Mouse (Mus musculus): ENCODE data around the gene Fggy. TPM values are rescaled to one million over a fixed set of nuclear protein-coding genes. Genes with fewer than 3 reads are reported as not detected.
A peak's percentile ranks its signal among the peaks of the same experiment; 100 is the strongest.

Fggy gene
- total RNA-seq, 1 experiment from 2014 or later = not detected

DNA sequence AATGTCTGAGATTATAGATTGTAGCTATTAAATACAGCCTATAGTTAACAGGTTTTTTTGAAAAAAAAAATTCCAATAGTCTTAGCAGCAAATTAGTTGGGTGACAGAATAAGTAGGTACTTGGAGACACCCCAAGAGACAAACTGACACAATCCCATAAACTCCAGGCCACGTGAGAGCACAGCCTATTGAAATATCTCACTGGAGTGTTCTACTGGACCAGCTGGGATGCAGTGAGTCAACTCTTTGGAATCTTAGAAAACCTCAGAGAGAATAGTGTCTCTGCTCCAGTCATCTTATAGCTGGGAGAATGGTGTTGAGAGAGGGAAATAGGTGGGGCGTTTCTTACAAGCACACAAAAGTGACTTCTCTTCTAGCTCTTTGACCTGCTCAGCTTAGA, 238.0 kb downstream of the Fggy start:
- no peak for ATAC-seq (replicated peaks; ENCODE audit: insufficient number of reproducible peaks, low FRiP score, low TSS enrichment, poor library complexity, severe bottlenecking)

- no peak for ATAC-seq (replicated peaks; ENCODE audit: insufficient number of reproducible peaks, low FRiP score, low TSS enrichment, poor library complexity, severe bottlenecking)
These were observed 262.3 kb downstream of the Fggy start for GRCm38 (mm10) chr4:95819650-95820049.

DNA sequence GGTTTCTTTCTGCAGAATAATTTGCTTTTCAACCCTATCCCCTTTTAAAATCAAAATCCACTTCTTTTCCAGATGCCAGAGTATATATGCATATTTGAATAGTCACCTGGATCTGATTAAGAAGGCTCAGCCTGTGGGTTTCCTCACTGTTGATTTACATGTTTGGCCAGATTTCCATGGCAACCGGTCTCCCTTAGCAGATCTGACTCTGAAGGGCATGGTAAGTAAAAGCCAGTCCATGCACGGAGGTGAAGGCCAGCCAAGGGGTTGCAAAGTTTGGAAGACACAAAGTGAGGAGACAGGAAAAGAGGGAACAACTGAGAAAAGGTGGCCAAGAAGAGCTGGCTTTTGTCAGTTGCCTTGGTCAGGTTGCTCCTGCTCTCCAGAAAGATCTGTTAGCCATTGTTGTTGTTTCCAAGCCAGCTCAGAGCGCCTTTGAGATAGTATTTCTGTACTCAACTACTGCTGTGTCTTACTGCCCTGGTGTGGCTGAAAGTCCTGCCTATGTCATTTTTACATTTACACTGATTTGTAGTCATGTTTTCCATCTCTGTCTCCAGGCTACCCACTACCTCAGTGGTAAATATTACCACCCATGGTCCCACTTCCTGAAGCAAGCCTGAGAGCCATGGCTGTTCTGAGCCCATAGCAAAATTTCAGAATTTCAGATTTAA, 264.7 kb downstream of the Fggy start:
- no peak for ATAC-seq (replicated peaks; ENCODE audit: insufficient number of reproducible peaks, low FRiP score, low TSS enrichment, poor library complexity, severe bottlenecking)

DNA sequence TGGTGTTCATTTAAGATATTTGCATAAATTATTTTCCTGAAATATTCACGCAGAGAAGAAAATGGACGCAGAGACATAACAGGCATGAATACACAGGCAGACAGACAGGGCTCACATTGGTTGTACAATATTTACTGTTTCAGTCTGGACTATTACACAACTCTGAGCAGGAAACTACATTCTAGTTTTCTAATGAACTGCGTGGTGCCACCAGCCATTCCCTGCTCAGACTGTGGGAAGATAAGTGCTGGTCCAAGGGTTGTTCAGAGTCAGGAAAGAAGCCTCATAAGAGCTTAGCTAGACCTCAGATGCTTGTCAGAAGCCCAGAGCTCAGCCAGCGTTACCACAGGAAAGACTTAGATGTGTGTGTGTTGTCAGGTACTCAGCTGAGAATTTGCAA, 270.9 kb downstream of the Fggy start:
- no peak for ATAC-seq (replicated peaks; ENCODE audit: insufficient number of reproducible peaks, low FRiP score, low TSS enrichment, poor library complexity, severe bottlenecking)

DNA sequence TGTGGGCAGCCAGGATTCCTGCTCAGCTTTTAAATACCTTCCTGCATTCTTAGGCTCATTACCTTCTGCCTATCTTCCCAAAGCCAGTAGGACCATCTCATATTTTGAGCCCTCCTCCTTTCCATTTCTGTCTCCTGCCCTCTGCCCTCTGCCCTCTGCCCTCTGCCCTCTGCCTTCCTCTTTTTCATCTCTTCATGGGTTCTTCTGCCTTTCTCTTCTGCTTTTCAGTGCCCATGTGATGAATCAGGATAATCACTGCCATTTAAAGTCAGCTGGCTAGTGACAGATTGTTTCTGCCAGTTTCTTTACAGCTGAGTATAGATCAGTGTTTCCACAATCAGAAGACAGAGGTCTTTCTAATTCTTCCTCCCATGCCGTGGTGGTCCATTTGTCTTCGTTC, 273.0 kb downstream of the Fggy start:
- no peak for ATAC-seq (replicated peaks; ENCODE audit: insufficient number of reproducible peaks, low FRiP score, low TSS enrichment, poor library complexity, severe bottlenecking)

- ATAC-seq (replicated peaks; ENCODE audit: insufficient number of reproducible peaks, low FRiP score, low TSS enrichment, poor library complexity, severe bottlenecking) = no peak
These were observed 282.6 kb downstream of the Fggy start for GRCm38 (mm10) chr4:95839860-95840259.

GRCm38 (mm10) chr4:95840389-95841053, 283.2 kb downstream of the Fggy start:
- ATAC-seq (replicated peaks; ENCODE audit: insufficient number of reproducible peaks, low FRiP score, low TSS enrichment, poor library complexity, severe bottlenecking) = no peak

GRCm38 (mm10) chr4:95845981-95846617, 288.8 kb downstream of the Fggy start:
- ATAC-seq (replicated peaks; ENCODE audit: insufficient number of reproducible peaks, low FRiP score, low TSS enrichment, poor library complexity, severe bottlenecking) = no peak

DNA sequence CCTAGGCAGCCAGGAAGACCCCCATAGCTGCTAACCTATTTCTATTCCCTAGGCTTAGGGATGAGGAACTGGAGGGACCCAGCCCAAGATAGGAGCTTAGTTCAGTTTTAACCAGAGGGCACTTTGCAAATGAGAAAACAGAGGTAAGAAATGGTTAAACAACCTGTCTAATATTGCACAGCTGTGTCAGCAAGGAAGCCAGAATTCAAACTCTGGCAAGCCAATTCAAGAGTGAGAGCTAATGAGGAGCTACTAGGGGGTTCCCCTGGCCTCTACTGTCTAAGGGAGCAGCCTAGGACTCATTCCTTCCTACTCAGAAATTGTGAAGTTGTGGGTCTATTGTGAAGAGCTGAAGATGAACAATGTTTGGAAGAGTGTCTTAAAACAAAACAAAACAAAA, 289.9 kb downstream of the Fggy start:
- no peak for ATAC-seq (replicated peaks; ENCODE audit: insufficient number of reproducible peaks, low FRiP score, low TSS enrichment, poor library complexity, severe bottlenecking)

- ATAC-seq (replicated peaks; ENCODE audit: insufficient number of reproducible peaks, low FRiP score, low TSS enrichment, poor library complexity, severe bottlenecking) = no peak
These were observed 290.4 kb downstream of the Fggy start for GRCm38 (mm10) chr4:95847664-95848063.

- ATAC-seq (replicated peaks; ENCODE audit: insufficient number of reproducible peaks, low FRiP score, low TSS enrichment, poor library complexity, severe bottlenecking) = 0 out of 2 replicates have a peak, but pooled peaks have one; percentile 4
These were observed 292.2 kb downstream of the Fggy start for GRCm38 (mm10) chr4:95849497-95849896.

DNA sequence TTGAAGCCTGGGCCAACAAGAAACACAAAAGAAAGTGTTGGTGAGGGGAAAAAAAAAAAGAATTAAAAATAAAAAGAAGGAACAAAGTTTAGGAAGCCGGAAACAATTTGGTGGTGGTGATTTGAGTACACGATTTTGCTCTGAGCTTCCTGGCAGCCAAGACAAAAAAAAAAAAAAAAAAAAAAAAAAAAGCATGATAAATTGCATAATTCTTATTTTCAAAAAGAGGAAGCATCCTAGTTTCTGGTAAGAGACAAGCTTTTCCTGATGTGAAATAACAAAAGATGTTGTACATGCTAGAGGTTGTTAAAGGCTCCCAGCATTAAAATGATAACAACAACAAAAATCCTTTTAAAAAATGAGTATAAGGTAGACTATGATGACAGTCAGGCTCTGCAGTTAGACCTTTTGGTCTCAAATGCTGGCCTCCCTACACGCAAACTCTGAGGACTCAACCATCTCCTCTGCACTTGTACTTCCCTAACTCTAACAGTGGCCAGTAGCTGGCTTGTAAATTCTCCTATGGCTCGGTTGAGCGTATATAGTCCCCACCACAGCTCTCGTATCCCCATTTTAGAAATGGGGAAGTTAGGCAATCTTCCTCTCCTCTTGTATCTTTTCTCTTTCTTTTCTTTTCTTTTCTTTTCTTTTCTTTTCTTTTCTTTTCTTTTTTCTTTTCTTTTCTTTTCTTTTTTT, 292.9 kb downstream of the Fggy start:
- peak; percentile 91 for ATAC-seq (replicated peaks; ENCODE audit: insufficient number of reproducible peaks, low FRiP score, low TSS enrichment, poor library complexity, severe bottlenecking)

DNA sequence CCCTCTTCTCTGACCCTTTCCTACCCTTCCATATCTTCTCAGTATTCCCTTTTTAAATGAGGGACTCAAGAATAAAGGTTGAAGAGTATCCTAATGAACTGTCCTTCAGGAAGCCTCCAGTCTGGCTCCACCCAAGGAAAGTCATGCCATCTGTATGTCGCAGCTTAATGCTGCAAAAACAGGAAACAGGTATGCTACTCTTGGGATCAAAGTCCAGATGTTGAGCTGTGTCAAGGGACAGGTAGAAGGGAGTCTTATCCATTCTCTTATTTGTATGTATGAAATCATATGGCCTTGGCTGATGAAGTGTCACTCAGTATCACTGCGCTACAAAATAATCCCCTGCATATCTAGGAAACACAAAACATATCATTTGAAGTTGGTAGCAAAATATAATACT, 294.9 kb downstream of the Fggy start:
- no peak for ATAC-seq (replicated peaks; ENCODE audit: insufficient number of reproducible peaks, low FRiP score, low TSS enrichment, poor library complexity, severe bottlenecking)

- ATAC-seq (replicated peaks; ENCODE audit: insufficient number of reproducible peaks, low FRiP score, low TSS enrichment, poor library complexity, severe bottlenecking) = no peak
These were observed 298.7 kb downstream of the Fggy start for GRCm38 (mm10) chr4:95856008-95856407.

DNA sequence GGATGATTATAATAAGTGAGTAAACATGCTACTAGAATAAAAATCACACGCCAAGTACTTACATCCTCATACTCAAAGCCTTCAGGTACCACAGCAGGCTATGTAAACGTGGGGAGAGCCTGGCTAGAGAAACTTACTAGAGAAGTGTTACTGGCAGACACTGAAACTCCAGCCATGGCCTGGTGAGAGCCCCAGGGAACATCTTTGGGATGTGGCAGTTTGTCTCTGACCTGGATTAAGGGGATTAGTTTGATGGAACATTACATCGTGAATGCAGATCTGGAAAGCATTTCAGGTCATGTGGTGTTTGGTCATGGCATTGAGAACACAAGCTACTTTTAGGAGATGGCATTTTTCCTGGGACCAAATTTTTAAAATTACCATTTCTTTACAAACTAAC, 303.3 kb downstream of the Fggy start:
- no peak for ATAC-seq (replicated peaks; ENCODE audit: insufficient number of reproducible peaks, low FRiP score, low TSS enrichment, poor library complexity, severe bottlenecking)

GRCm38 (mm10) chr4:95861074-95861473, 303.8 kb downstream of the Fggy start:
- no peak for ATAC-seq (replicated peaks; ENCODE audit: insufficient number of reproducible peaks, low FRiP score, low TSS enrichment, poor library complexity, severe bottlenecking)

DNA sequence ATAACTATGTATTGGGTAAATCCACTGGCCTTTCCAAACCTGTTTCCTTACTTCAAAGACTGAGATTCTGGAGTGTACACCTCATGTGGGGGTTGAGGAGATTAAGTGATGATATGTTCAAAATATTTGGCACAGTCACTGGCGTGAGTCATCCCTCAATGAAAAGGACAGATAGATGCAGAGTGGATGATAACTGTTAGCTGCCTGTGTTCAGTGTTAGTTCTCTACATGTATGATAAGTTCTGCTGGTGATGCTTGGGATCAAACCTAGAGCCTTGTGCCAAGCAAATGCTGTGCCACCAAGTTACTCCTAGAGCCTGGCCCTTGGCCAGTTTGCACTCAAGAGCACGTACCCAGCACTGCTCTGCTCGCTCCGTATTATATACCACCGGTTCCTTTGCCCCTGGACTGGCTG, 304.4 kb downstream of the Fggy start:
- ATAC-seq (replicated peaks; ENCODE audit: insufficient number of reproducible peaks, low FRiP score, low TSS enrichment, poor library complexity, severe bottlenecking) = no peak

DNA sequence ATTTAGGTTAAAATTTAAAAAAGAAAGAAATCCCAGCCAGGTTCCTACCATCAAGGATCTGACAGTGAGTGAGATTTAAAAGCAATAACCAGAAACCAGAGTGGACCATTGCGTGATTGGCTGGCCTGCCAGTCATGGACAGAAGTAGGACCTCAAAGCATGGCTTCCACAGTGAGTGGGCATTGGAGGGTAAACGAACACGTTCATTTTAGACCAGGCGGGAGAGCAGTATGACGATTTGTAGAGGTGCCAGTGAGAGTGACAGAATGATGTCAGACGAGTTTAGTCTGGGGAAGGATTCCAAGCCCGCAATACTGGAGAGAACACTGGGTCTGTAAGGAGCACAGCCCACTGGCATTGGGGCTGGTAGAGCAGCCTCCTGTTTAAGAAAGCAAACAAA, 305.0 kb downstream of the Fggy start:
- ATAC-seq (replicated peaks; ENCODE audit: insufficient number of reproducible peaks, low FRiP score, low TSS enrichment, poor library complexity, severe bottlenecking) = no peak

DNA sequence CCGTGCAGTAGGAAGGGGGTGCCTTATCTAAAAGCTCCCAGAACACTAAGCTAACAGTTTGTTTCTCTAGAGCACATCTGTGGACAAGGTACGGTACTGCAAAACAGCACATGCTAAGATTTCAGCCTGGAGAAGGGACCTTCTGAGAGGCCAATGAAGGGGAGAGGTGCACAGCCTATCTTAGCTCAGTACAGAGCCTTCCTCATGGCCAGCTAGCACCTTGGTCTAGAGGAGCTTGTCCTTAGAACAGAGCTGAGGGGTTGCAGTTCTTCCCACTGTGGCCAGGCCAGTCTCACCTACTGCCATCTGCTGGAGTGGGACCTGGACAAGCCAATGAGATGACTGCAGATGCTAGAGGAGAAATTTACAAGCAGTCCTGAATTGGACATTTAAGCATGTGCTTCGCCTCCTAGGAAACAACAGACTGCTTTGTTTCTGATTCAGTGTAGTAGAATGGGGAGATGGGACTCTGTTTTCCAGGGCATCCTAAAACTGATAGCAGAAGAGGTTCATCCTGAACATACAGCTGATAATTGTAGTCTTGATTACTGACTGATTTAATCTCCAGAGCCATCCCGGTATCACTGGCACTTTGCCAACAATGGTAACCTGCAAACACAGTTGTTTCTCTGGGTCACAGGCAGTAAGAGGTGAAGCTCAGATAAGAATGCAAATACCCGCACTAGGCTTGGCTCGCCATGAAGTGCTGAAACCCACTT, 305.6 kb downstream of the Fggy start:
- ATAC-seq (replicated peaks; ENCODE audit: insufficient number of reproducible peaks, low FRiP score, low TSS enrichment, poor library complexity, severe bottlenecking) = no peak
